Mouse (Mus musculus) liver, postnatal 0 days (tissue): ENCODE data around the gene Sphk1. TPM values are rescaled to one million over a fixed set of nuclear protein-coding genes. Genes with fewer than 3 reads are reported as not detected.
A peak's percentile ranks its signal among the peaks of the same experiment; 100 is the strongest.

ENCODE experiments used
- ATAC-seq: fragments of 200-750 bp; cut with Nextera tagmentation; 2 replicates; pipeline ENCODE4 v1.8.0; 2017; ENCODE audit warnings: mild to moderate bottlenecking, moderate library complexity
- DNase-seq: peaks from one replicate; pipeline ENCODE4 v3.0.0-alpha.2; 2016
- H3K27ac ChIP-seq: fragments of 300-500 bp; sonication (generic); 2 replicates; pipeline ENCODE4 v1.5.1; 2014; ENCODE audit warnings: antibody characterized with exemption, moderate library complexity, mild to moderate bottlenecking, low read depth
- H3K27me3 ChIP-seq: fragments of 300-500 bp; sonication (generic); 2 replicates; pipeline ENCODE4 v1.6.1; 2014; ENCODE audit warnings: low read length, control low read depth, mixed read lengths; ENCODE audit not compliant: insufficient read depth
- H3K36me3 ChIP-seq: fragments of 300-500 bp; sonication (generic); replicated peaks from 2 replicates; pipeline ENCODE4 v1.6.1; 2014; ENCODE audit warnings: mild to moderate bottlenecking, control low read depth, low read length, moderate library complexity, mixed read lengths; ENCODE audit not compliant: insufficient read depth
- H3K4me1 ChIP-seq: fragments of 300-500 bp; sonication (generic); 2 replicates; pipeline ENCODE4 v1.6.1; 2014; ENCODE audit warnings: antibody characterized with exemption, mild to moderate bottlenecking, control low read depth; ENCODE audit not compliant: insufficient read depth
- H3K4me2 ChIP-seq: fragments of 300-500 bp; sonication (generic); 2 replicates; pipeline ENCODE4 v1.6.1; 2014; ENCODE audit warnings: low read depth, mild to moderate bottlenecking, low read length, moderate library complexity, mixed read lengths
- H3K4me3 ChIP-seq: fragments of 300-500 bp; sonication (generic); 2 replicates; pipeline ENCODE4 v1.5.1; 2014; ENCODE audit warnings: low read depth, low read length
- H3K9ac ChIP-seq: fragments of 300-500 bp; sonication (generic); replicated peaks from 2 replicates; pipeline ENCODE4 v1.6.1; 2014; ENCODE audit warnings: mild to moderate bottlenecking, moderate library complexity
- H3K9me3 ChIP-seq: fragments of 300-500 bp; sonication (generic); 2 replicates; pipeline ENCODE4 v1.6.1; 2016; ENCODE audit warnings: mild to moderate bottlenecking, control low read depth, low read length, mixed read lengths
- CTCF ChIP-seq: sonication (generic); IDR thresholded peaks from 2 replicates; pipeline ENCODE4 v1.5.1; 2016; ENCODE audit warnings: antibody characterized with exemption, low read depth
- EP300 ChIP-seq: IDR thresholded peaks from 2 replicates; pipeline ENCODE4 v1.6.1; 2016; ENCODE audit warnings: antibody characterized with exemption, low read depth, mild to moderate bottlenecking
- WGBS: fragments of 180-500 bp; shearing (Covaris S2); extraction: QIAGEN DNeasy Blood & Tissue Kit; methylation state at CpG from one replicate; pipeline ENCODE4 v1.1.7; 2014; ENCODE audit not compliant: insufficient replicate concordance; 5-methylcytosine and 5-hydroxymethylcytosine counted together
- polyA plus RNA-seq: library from polyadenylated mRNA; unstranded; fragments of >200 nt; fragmentation: Nextera tagmentation; extraction: Ambion mirVana; gene quantifications from 2 replicates; pipeline ENCODE4 v1.2.1, GENCODE M21; 2015

Gene Sphk1
- polyA plus RNA-seq, 1 experiment from 2014 or later = 17.4 TPM

GRCm38 (mm10) chr11:116579280-116579679 is 48.6 kb downstream of the Sphk1 start:
- peak overlapping the region; percentile 91 for H3K27ac ChIP-seq
- no peaks in the 10 kb centered on the region for H3K27me3 ChIP-seq
- H3K4me2 ChIP-seq = peak overlapping the region; percentile 89
- peak overlapping the region; percentile 80 for H3K4me3 ChIP-seq
- H3K36me3 ChIP-seq = peaks cover 9% of the 10 kb centered on the region; the same call in 1 of the 2 replicates
- TF ChIP-seq CTCF = no peak
- TF ChIP-seq EP300 = no peak
- peak overlapping the region; percentile 44 for H3K9ac ChIP-seq
- no peaks in the 10 kb centered on the region for H3K9me3 ChIP-seq
- DNase-seq (no peak), ATAC-seq (no peak)
- H3K4me1 ChIP-seq = peaks cover 32% of the 10 kb centered on the region
- WGBS = 87% methylated on average over 3 of the region's 3 CpGs

GRCm38 (mm10) chr11:116580031-116580652 is 49.4 kb downstream of the Sphk1 start:
- H3K36me3 ChIP-seq = peaks cover 9% of the 10 kb centered on the region; the same call in 1 of the 2 replicates
- H3K9ac ChIP-seq = peak overlapping the region; percentile 90
- H3K9me3 ChIP-seq = no peaks in the 10 kb centered on the region
- peak; percentile 63 for ATAC-seq
- peak; percentile 90 for TF ChIP-seq EP300
- no peak for TF ChIP-seq CTCF
- H3K4me1 ChIP-seq = peaks cover 25% of the 10 kb centered on the region
- no peak for DNase-seq
- H3K27me3 ChIP-seq = no peaks in the 10 kb centered on the region
- H3K4me3 ChIP-seq = peak overlapping the region; percentile 80
- 22% methylated on average over 10 of the region's 10 CpGs for WGBS
- H3K4me2 ChIP-seq = peak overlapping the region; percentile 89
- peak overlapping the region; percentile 91 for H3K27ac ChIP-seq

- Histone ChIP-seq H3K27me3 (no peaks in the 10 kb centered on the region), H3K4me1 (peaks cover 20% of the 10 kb centered on the region), H3K4me3 (peak overlapping the region; percentile 80), H3K4me2 (peak overlapping the region; percentile 89), H3K9me3 (no peaks in the 10 kb centered on the region), H3K9ac (peak overlapping the region; percentile 90), H3K36me3 (peaks cover 9% of the 10 kb centered on the region; the same call in 1 of the 2 replicates), H3K27ac (peak overlapping the region; percentile 91)
- DNase-seq (peak; percentile 77), ATAC-seq (peak; percentile 71)
- whole genome bisulfite sequencing = under 1% methylated on average over 62 of the region's 91 CpGs
- TF ChIP-seq CTCF = no peak
- no peak for TF ChIP-seq EP300
These were observed 50.1 kb downstream of the Sphk1 start for GRCm38 (mm10) chr11:116580711-116581375.

- TF ChIP-seq CTCF (peak; percentile 64), EP300 (no peak)
- Histone ChIP-seq H3K9ac (peak within 1 kb of the TSS; percentile 90), H3K27ac (peak within 1 kb of the TSS; percentile 91), H3K27me3 (no peaks in the 10 kb centered on the region), H3K9me3 (no peaks in the 10 kb centered on the region), H3K36me3 (peaks cover 9% of the 10 kb centered on the region; the same call in 1 of the 2 replicates), H3K4me3 (peak within 1 kb of the TSS; percentile 80), H3K4me2 (peak within 1 kb of the TSS; percentile 89), H3K4me1 (peaks cover 18% of the 10 kb centered on the region)
- 2% methylated on average over 25 of the region's 51 CpGs for WGBS
- peak; percentile 86 for ATAC-seq
- peak; percentile 92 for DNase-seq
These were observed 50.7 kb downstream of the Sphk1 start, which contains the start of gene Ube2o for GRCm38 (mm10) chr11:116581376-116581814. Ube2o (minus strand) TSS chr11:116581447.

- DNase-seq = no peak
- H3K36me3 ChIP-seq = no peaks in the 10 kb centered on the region
- H3K27ac ChIP-seq = no peak overlapping the region
- no peaks in the 10 kb centered on the region for H3K27me3 ChIP-seq
- TF ChIP-seq EP300 (no peak), CTCF (no peak)
- no peak overlapping the region for H3K4me3 ChIP-seq
- no peak overlapping the region for H3K9ac ChIP-seq
- 72% methylated on average over 6 of the region's 6 CpGs for WGBS
- no peak for ATAC-seq
- no peaks in the 10 kb centered on the region for H3K9me3 ChIP-seq
- no peak overlapping the region for H3K4me2 ChIP-seq
- H3K4me1 ChIP-seq = peaks cover 8% of the 10 kb centered on the region
These were observed 55.0 kb downstream of the Sphk1 start for GRCm38 (mm10) chr11:116585682-116586081.

Other genes starting within 250 kb of the Sphk1 start
- gene Galr2, start 250.0 kb upstream of the Sphk1 start, polyA plus RNA-seq = not detected in 2 replicates
- 18.1 and 18.4 TPM in 2 replicates for gene Exoc7, start 223.7 kb upstream of the Sphk1 start, polyA plus RNA-seq
- 0.07 and 0.14 TPM in 2 replicates for gene Foxj1, start 195.5 kb upstream of the Sphk1 start, polyA plus RNA-seq
- 1.5 and 2.2 TPM in 2 replicates for gene Rnf157, start 117.9 kb upstream of the Sphk1 start, polyA plus RNA-seq
- 29.2 and 29.8 TPM in 2 replicates for gene Ubald2, start 96.8 kb upstream of the Sphk1 start, polyA plus RNA-seq
- 0.06 TPM in 1 of 2 replicates, not detected in the other for gene Qrich2, start 64.7 kb upstream of the Sphk1 start, polyA plus RNA-seq
- 64.4 and 67.4 TPM in 2 replicates for gene Prpsap1, start 36.7 kb upstream of the Sphk1 start, polyA plus RNA-seq
- 15.2 and 16.3 TPM in 2 replicates for gene Ube2o, start 50.5 kb downstream of the Sphk1 start, polyA plus RNA-seq
- not detected in 2 replicates for gene Aanat, start 55.5 kb downstream of the Sphk1 start, polyA plus RNA-seq
- gene Rhbdf2, start 96.1 kb downstream of the Sphk1 start, polyA plus RNA-seq = 4.9 and 6.2 TPM in 2 replicates
- 0.32 TPM in 1 of 2 replicates, not detected in the other for gene Prcd, start 122.6 kb downstream of the Sphk1 start, polyA plus RNA-seq
- gene Cygb, start 123.4 kb downstream of the Sphk1 start, polyA plus RNA-seq = 3.6 and 3.7 TPM in 2 replicates
- not detected in 2 replicates for gene St6galnac1, start 244.6 kb downstream of the Sphk1 start, polyA plus RNA-seq